Mouse (Mus musculus) adrenal gland, postnatal 14 days (tissue): ENCODE data around the gene Anapc1. TPM values are rescaled to one million over a fixed set of nuclear protein-coding genes. Genes with fewer than 3 reads are reported as not detected.
"Not testable (repeated sequence)": the region's sequence is repeated elsewhere in the genome, so short reads cannot be mapped to it uniquely, and the experiment has no call there.

Source experiments
- DNase-seq: peaks from one replicate; pipeline ENCODE4 v3.0.0; 2021; ENCODE audit warnings: mixed read lengths
- total RNA-seq: library from RNA; stranded (reverse); gene quantifications from 2 replicates; pipeline ENCODE4 v1.2.3, GENCODE M21; 2021

Gene Anapc1
- total RNA-seq, 1 experiment from 2014 or later, result 76.9 TPM

DNA sequence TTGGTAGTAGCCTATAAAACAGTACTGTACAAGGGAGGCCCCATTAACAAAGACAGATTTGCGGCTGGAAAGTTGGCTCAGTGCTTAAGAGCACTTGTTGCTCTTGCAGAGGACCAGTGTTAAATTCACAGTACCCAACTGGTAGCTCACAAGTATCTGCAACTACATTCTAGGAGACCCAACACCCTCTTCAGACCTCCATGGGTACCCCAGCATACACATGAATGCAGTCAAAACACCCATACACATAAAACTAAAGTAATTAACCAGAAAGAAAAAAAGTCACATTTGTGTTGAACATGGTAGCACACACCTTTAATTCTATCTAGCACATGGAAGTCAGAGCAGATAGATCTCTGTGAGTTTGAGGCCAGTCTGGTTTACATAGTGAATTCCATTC lies 9.9 kb upstream of the Anapc1 start:
- DNase-seq, result no peak

DNA sequence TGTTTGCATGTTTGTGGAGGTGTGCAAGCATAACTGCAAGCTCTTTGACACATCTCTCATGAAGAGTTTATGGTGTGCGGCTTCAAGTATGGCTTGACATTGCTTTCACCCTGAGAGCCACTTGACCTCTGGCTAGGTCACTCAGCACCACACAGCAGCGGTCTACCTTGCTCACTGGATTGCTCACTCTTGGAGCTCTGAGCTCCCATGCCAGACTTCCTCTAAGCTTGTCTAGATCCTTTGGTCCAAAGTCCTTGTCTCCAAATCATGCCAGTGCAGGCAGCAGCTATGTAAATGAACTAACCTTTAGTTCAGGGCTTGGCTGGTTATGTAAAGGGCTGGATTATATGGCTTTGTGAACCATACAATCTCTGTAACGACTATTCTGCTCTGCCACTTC lies 9.2 kb upstream of the Anapc1 start:
- DNase-seq, result no peak

DNA sequence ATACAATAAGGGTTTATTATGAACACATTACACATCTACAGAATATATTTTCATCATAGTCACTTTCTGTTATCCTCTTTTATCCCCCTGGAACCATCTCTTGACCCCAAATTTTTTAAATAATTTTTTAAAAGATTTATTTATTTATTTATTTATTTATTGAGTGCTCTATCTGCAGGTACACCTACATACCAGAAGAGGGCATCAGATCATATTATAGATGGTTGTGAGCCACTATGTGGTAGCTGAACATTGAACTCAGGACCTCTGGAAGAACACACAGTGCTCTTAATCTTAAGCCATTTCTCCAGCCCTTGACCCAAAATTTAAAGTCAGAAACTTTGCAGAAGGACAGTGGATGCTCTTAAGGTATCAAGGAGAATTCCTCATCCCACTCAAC lies 7.4 kb upstream of the Anapc1 start:
- no peak for DNase-seq

DNA sequence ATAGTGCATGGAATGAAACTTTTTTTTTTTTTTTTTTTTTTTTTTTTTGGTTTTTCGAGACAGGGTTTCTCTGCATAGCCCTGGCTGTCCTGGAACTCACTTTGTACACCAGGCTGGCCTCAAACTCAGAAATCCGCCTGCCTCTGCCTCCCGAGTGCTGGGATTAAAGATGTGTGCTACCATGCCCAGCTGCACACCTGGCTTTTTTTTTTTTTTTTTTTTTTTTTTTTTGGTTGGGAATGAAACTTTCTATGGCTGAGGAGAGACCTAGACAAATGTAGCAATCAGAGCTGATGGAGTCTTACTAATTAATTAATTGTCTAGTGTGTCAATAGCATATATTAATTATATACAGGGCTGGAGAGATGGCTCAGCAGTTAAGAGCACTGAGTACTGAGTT lies 6.6 kb upstream of the Anapc1 start:
- not testable (repeated sequence) for DNase-seq

GRCm38 (mm10) chr2:128693236-128693635 lies 6.0 kb upstream of the Anapc1 start:
- DNase-seq, result no peak

GRCm38 (mm10) chr2:128692771-128693170 lies 5.6 kb upstream of the Anapc1 start:
- no peak for DNase-seq

DNA sequence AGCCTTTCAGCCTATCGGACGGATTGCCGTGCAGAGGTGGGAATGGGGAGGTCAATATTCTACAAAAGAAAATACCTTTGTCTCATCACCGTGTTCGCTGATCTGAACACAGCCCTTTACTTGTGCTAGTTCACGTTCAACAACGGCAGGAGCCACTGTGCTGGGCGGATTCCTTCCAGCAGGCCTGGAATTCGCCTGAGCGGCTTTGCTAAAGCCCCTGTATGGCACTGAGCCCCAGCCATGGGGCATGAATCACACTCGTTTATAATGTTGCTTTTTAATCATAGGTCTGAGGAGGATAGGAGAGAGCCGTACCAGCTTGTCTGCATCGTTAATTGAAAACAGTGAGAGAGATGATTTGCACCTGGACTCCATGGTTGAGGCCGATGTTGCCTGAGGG lies 5.1 kb upstream of the Anapc1 start:
- no peak for DNase-seq

DNA sequence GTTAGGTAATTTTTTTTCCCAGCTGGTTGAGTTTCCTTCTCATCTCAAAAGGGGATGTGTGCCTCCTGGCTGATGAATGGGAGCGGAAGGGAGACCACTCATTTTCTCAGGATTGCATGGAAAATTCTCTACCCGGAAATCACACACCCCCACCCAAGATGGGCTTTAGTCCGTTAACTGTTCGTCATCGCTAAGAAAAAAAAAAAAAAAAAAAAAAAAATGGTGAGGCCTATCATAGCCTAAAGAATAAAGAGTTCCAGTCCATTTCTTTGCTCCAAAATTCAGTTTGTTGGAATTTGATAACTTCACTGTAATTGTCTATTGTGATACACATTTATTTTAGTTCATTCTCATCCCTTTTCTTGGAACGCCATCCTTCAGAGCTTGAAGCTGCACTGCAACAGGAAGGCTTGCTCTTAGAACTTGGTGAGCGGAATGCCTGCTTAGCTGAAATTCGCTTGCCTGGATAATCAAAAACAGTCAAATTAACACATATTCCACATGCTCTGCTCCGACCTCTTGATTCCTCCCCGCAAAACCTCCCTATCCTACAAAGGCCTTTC lies 448 bp upstream of the Anapc1 start:
- no peak for DNase-seq

DNA sequence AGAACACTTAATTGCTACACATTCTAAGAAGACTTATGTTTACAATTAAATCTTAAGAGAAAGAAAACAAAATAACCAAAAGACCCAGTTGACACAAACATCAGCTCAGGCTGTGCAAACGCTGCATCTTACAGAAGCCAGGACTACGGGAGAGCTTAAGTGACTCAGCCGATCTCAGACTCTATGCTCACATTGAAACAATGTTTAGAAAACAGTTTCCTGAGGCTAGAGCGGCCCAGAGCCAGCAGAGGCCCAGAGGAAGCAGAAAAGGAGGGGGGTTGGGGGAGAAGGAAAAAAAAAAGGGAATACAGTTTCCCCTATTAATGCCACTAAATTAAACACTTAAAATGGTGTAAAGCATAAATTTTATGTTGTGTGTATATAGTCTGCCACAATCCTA lies 6.5 kb downstream of the Anapc1 start:
- DNase-seq, result no peak

DNA sequence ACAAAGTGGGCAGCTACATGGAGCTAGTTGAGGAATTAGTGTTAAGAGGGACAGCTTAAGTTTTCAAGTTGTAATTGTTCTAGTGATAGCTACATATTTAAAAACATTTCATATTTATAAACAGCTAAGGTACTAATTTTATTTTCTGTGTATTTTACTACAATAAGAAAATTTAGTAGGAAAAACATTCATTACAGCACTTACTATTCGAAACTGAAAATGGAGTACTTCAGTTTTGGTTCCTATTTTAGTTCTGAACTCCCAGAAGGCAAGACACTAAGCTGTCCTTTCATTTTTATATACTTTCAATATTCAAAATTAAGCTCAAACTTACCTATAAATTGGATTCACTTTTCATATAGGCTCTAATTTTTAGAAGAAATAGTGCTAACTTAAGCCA lies 66.6 kb downstream of the Anapc1 start:
- no peak for DNase-seq

DNA sequence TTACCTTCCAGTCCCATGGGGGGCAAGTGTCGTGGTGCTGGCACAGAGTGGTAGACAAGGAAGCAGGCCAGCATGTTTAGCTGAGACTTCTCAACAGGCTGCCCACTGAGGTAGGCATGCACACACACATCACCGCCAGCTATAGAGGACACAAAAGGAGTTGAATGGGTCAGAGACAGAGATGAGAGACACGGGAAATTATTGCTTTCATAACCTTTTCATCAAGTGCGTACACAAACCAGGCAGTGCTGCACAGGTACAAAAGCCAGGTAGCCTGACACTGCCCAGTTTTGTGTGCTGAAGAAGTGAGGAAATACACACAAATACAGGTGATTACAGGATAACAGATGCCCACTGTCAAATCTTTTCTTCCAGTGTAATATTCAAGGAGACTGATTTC lies 71.8 kb downstream of the Anapc1 start:
- DNase-seq, result no peak

DNA sequence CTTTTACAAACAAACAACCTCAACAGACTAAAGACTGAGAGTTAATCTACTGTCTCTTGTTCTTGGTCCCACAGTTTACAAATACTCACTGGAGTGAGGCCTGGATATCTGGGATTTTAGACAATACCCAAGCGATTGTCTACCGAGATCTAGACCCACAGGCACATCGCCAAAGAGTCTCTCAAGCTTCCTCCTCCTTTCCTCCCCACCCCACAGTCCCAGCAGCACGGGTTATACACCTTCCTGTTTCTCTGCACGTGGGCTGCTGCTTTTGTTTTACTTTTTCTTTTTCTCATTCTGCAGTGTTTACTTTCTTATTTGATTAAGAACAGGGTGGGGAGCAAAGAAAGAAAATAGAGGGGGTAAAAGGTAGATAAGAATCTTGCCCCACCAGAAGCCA lies 73.8 kb downstream of the Anapc1 start:
- DNase-seq, result no peak

DNA sequence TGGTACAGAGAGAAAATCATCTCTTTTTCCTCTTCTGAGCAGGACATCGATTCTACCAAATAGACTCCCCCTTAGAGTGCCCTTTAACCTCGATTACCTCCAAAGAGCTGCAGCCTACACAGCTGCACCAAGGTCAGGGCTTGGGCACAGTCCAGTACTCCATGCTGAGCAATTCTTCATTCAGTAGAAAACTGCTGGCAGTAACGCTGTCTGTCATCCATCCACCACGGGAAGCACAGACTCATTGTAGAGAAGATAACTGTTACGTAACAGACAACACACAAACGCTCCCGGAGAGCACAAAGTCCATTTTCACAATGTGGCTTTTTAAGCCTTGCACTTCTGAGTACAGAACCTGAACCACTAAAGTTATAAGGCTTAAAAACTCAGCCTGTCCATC lies 74.9 kb downstream of the Anapc1 start:
- peak; percentile 57 for DNase-seq

GRCm38 (mm10) chr2:128611178-128611577 lies 76.0 kb downstream of the Anapc1 start:
- DNase-seq, result no peak

DNA sequence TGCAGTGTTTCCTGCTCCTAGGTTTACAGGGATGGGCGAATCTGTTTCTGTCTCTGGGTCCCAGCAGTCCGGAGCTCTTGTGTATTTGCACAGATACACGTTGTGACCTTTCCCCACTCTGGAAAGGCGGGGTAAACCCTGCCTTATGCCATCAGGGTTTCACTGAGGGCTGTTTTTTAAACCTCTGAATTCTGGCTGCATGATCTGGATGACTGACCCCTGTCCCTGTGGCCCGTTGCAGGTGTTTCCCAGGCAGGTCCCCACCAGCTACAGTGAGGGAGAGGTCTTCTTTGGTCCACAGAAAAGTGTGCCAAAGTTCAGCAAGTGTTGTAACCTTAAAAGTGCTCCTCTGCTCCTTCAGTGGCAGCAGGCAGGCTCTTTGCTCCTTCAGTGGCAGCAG lies 77.9 kb downstream of the Anapc1 start:
- DNase-seq, result no peak

DNA sequence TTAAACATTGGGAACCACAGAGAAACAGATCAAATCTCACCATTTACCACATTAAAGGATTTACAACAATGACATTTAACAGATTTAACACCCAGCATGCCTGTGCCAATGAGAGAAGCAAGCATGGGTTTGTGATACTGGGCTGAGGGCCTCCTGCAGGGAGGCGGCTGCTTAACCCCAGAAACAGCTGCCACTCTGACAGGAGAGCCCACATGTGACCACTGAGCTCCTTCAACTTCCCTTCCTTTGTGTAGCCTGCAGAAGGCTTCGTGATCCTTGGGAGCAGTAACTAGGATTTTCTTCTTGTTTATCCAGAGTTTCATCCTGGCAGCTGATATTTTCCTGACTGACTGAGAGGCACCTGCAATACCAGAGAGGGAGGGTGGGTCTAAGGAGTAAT lies 85.7 kb downstream of the Anapc1 start:
- DNase-seq, result no peak

DNA sequence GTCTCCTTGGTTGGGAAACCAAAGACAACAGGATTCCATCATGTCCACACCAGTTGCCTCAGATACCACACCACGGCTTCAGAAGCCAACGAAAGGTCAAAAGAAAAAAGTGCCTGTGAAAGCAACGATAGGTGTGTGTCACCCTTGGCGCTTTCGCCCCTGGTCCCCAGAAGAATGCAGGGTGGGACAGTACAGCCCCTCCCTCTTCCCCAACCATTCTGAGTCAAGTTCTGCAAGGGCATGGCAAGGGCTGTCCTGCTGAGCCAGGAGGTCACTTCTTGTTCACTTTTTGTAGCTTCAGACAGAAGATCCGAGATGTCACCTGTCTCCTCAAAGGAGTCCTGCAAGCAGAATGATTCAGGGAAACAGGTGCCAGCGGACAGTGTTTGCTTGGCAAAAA lies 94.9 kb downstream of the Anapc1 start:
- no peak for DNase-seq

DNA sequence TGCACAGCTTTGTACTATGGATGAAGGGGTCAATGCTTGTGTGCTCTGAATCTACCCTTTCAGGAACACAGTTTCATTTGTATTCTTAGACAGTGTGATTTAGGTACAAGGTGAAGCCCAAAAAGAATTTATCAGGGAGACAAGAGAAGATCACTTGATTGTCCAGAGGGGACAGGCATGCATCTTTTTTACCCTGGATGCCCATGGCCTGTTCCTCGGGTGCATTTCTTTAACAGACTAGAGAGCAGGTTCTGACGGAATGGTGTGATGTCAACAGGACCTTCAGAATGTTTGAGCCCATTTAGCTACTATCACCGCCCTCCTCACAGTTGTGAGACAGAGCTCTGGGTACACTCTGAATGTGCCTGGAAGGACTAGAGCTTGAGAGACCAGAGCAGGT lies 96.3 kb downstream of the Anapc1 start, which contains the start of gene Spdye4c:
Spdye4c (plus strand) TSS at position 301 of the 400 bp plus-strand sequence.
- no peak for DNase-seq

DNA sequence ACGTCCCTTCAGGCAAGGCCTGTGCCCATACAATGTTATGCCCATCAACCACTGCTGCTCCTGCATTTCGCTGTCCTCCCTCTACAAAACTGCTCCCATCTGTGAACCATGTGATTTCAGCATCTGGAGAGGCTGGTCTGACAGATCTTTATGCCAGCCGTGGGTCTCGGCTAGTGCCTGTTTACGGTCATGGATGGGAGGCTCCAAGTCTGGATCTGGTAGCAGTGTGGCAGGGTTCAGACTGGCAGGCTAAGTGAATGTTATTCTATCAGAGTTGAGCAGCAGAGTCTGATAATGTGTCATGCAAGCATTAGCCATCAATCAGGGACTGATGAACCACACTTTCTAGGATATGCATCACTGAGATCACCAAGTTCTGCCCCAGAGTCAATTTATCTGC lies 104.3 kb downstream of the Anapc1 start:
- DNase-seq, result no peak

DNA sequence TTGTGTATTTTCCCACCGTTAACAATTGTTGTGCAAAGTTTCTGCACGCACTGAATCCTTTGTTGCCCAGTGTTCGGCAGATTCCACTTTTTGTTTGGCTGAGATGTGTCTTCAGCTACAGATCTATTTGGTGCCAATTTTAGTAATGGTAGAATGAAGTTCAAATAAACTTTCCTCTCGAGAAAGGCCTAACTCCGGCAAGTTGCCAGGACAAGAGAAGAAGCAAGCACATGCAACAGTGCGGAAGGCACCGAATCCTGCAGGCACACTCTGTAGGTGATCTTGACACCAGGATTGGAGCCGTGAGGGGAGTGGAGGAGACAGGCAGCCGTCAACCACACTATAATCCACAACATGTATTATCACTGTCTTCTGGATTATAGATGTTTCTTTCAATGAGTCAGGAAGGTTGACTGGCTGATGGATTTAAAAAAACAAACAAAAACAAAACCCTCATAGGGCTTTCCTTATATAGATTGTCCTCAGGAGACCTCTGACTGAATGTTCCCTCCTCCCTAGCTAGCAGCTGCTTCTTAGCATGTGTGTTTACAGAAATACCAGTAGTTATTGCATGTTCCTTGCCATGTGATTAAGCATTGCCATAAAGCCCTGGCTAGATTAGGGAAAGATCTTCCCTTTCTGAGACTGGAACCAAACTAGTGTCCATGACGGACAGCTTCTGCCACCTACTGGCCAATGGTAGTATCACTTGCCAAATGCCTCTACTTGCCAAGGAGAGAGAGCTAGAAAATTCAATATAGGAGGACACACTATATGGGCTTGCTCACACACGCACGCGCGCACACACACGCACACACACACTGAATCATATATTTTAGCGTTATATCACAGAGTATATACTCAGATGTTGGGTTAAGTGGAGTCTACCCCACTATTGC lies 114.2 kb downstream of the Anapc1 start:
- peak; percentile 88 for DNase-seq

DNA sequence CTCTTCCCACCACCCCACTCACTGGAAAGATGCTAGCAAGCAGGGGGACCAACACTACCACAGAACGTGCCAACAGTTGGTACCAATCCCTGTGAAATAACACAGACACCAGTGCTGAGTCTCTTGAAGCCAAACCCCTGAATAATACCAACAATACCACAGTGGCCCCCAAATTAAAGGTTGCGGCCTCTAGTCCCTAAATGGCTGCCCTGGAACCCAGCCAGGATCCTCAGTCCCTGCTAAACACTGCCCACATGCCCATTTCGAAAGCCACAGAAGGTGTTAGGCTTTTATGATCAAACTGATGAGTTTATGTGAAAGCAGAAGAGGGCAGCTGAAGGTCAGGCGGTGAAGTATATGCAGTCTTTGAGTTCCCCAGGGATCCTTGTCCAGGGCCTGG lies 116.2 kb downstream of the Anapc1 start:
- no peak for DNase-seq

DNA sequence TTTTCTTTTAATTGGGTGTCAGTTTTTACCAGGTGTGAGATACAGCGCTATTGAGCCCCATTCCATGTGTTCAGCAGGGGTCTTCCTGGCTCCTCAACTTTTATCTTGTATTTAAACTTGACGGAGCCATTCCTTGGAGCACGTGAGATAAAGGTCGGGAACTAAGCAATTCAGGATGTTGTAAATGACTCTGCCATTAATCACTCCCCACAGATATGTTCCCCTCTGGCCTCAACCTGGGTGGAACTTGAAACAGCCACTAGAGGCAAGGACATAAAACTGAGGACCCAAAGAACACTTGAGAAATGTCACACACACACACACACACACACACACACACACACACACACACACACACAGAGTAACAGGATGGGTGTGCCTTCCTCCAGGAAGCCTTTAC lies 118.7 kb downstream of the Anapc1 start:
- DNase-seq, result no peak

DNA sequence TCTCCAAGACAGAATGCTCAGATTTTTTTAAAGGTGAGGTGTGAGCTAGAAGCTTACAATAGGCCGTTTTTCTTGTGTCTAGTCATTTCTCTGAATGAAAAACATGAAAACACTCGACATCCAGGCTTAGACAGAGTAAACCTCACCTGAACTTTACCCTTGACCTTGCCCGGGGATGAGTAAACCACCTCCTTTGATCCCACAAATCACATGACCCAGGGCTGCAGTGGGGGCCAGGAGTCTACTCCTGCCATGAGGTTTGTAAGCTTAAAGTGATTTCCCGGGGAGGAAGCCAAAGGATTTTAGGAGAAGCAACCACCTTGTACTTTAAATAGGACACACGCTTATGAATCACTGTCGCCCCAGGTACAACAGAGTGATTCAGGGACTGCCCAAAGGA lies 119.2 kb downstream of the Anapc1 start:
- peak; percentile 18 for DNase-seq
